Mouse (Mus musculus) midbrain, embryonic 11.5 days (tissue): Measurements from ENCODE around the gene Olfr718-ps1. TPM values are rescaled to one million over a fixed set of nuclear protein-coding genes. Genes with fewer than 3 reads are reported as not detected.
"Not testable (repeated sequence)": the region's sequence is repeated elsewhere in the genome, so short reads cannot be mapped to it uniquely, and the experiment has no call there.

ENCODE experiments used
- ATAC-seq: fragments of 200-750 bp; cut with Nextera tagmentation; 2 replicates; pipeline ENCODE4 v1.8.0; 2017; ENCODE audit warnings: moderate TSS enrichment, moderate library complexity; ENCODE audit not compliant: low FRiP score
- DNase-seq: peaks from one replicate; pipeline ENCODE4 v3.0.0; 2015; ENCODE audit warnings: low spot score; ENCODE audit errors: missing footprints
- H3K27ac ChIP-seq: fragments of 300-500 bp; sonication (generic); 2 replicates; pipeline ENCODE4 v1.5.1; 2014; ENCODE audit warnings: low read depth, low read length
- H3K27me3 ChIP-seq: fragments of 300-500 bp; sonication (generic); 2 replicates; pipeline ENCODE4 v1.6.1; 2014; ENCODE audit warnings: mild to moderate bottlenecking, low read length, moderate library complexity, mixed read lengths; ENCODE audit not compliant: control insufficient read depth, insufficient read depth
- H3K36me3 ChIP-seq: fragments of 300-500 bp; sonication (generic); 2 replicates; pipeline ENCODE4 v1.6.1; 2014; ENCODE audit warnings: mild to moderate bottlenecking, low read length, moderate library complexity, mixed read lengths; ENCODE audit not compliant: control insufficient read depth, insufficient read depth
- H3K4me1 ChIP-seq: fragments of 300-500 bp; sonication (generic); 2 replicates; pipeline ENCODE4 v1.6.1; 2014; ENCODE audit warnings: low read length; ENCODE audit not compliant: control insufficient read depth, insufficient read depth
- H3K4me2 ChIP-seq: fragments of 300-500 bp; sonication (generic); 2 replicates; pipeline ENCODE4 v1.6.1; 2014; ENCODE audit warnings: mild to moderate bottlenecking, moderate library complexity
- H3K4me3 ChIP-seq: fragments of 300-500 bp; sonication (generic); 2 replicates; pipeline ENCODE4 v1.5.1; 2014; ENCODE audit warnings: low read depth, low read length
- H3K9ac ChIP-seq: fragments of 300-500 bp; sonication (generic); 2 replicates; pipeline ENCODE4 v1.6.1; 2014; ENCODE audit warnings: low read length
- H3K9me3 ChIP-seq: fragments of 300-500 bp; sonication (generic); 2 replicates; pipeline ENCODE4 v1.6.1; 2016; ENCODE audit warnings: low read length; ENCODE audit not compliant: control insufficient read depth
- WGBS: fragments of 180-500 bp; shearing (Covaris S2); extraction: QIAGEN DNeasy Blood & Tissue Kit; methylation state at CpG from one replicate; pipeline ENCODE4 v1.1.7; 2014; 5-methylcytosine and 5-hydroxymethylcytosine counted together
- polyA plus RNA-seq: library from polyadenylated mRNA; unstranded; fragments of >200 nt; fragmentation: Nextera tagmentation; extraction: Ambion mirVana; gene quantifications from 2 replicates; pipeline ENCODE4 v1.2.1, GENCODE M21; 2014

Olfr718-ps1 gene
- polyA plus RNA-seq, 1 experiment from 2014 or later = not detected

DNA sequence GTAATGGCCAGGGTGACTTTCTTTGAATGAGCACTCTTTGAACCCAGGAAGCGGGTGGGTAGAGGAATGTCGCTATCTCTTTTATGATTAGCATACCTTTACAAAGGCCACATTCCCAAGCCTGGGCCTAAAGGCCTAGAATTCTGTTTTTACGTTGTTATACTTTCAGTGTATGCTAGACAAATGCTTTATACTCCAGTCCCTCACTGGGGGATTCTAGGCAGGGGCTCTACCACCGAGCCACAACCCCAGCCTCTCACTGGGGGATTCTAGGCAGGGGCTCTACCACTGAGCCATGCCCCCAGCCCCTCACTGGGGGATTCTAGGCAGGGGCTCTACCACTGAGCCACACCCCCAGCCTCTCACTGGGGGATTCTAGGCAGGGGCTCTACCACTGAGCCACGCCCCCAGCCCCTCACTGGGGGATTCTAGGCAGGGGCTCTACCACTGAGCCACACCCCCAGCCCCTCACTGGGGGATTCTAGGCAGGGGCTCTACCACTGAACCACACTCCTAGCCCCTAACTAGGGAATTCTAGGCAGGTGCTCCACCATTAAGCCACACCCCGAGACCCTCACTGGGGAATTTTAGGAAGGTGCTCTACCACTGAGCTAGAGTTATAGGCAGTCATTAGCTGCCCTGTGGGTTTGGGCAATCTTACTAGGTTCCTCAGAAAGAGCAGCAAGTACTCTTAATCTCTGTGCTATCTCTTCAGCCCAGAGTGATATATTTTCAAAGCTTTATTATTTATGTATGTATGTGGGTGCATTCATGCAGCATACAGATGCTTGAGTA lies 13.0 kb downstream of the Olfr718-ps1 start:
- not testable (repeated sequence) for H3K4me3 ChIP-seq, H3K4me1 ChIP-seq, H3K4me2 ChIP-seq, H3K9ac ChIP-seq, H3K27ac ChIP-seq, H3K36me3 ChIP-seq, H3K9me3 ChIP-seq, DNase-seq, H3K27me3 ChIP-seq, ATAC-seq
- WGBS = 80% methylated on average over 3 of the region's 6 CpGs

DNA sequence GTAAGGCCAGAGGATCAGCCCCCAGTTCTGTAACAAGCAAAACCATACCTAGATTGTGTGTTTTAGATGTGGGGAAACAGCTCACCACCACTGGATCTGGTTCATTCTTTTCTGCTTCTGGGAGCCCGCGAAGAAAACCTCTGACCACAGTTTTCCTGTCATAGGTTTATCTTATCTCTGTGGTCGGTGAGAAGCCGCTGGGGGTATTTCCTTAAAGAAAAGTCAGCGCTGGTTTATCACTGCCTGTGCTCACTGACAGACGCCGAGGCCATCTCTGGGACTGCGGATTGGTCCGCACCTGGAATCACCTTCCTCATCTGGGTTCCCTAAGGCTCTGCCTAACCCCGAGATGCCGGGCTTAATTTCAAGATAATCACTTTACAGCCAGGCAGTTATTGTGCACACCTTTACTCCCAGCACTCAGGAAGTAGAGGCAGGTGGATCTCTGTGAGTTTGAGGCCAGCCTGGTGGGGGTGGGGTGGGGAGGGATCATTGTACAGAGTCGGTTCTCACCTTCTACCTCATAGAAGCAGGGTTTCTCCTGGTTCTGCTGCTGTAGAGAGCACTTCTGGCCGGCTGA lies 14.4 kb downstream of the Olfr718-ps1 start:
- DNase-seq = peak; percentile 14
- Histone ChIP-seq H3K36me3 (no peaks in the 10 kb centered on the region), H3K9me3 (no peaks in the 10 kb centered on the region), H3K9ac (no peak overlapping the region), H3K4me2 (no peak overlapping the region), H3K4me1 (no peaks in the 10 kb centered on the region), H3K27ac (no peak overlapping the region), H3K27me3 (no peaks in the 10 kb centered on the region), H3K4me3 (no peak overlapping the region)
- 85% methylated on average over 13 of the region's 13 CpGs for WGBS
- ATAC-seq = no peak

DNA sequence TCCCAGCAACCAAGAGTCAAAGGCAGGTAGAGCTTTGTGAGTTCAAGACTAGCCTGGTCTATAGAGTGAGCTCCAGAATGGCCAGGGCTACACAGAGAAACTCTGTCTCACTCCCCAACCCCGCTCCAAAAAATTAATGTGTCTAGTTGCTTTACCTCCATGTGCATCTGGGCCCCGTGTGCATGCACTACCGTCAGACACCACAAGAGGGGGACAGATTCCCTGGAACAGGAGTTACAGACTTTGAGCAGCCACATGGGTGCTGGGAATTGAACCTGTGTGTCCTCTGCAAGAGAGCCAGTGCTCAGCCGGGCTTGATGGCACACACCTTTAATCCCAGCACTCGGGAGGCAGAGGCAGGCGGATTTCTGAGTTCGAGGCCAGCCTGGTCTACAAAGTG lies 17.0 kb downstream of the Olfr718-ps1 start:
- no peak overlapping the region for H3K27ac ChIP-seq
- no peak overlapping the region for H3K9ac ChIP-seq
- DNase-seq (peak; percentile 86), ATAC-seq (no peak)
- H3K4me1 ChIP-seq = peaks cover 2% of the 10 kb centered on the region; the same call in 1 of the 2 replicates
- H3K4me2 ChIP-seq = no peak overlapping the region
- H3K9me3 ChIP-seq = no peaks in the 10 kb centered on the region
- H3K36me3 ChIP-seq = no peaks in the 10 kb centered on the region
- H3K4me3 ChIP-seq = no peak overlapping the region
- 89% methylated on average over 7 of the region's 7 CpGs for WGBS
- H3K27me3 ChIP-seq = no peaks in the 10 kb centered on the region

DNA sequence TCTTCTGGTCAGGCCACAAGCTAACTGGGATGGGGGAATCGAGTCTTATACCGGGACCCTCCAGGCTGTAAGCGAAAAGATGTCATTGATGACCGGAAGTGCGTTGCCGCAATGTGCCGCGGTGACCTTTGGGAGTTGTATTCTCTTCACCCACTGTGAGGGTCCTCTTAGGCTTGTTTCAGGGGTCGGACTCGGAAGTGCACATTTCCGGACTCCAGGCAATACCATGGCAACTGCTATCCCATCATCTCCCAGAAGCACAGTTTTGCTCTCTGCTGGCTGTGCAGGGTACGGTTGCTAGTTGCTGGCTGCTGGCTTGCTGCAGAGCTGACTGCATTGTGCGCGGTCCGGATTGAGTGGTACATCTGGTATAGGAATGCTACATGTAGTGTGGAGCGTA lies 18.3 kb downstream of the Olfr718-ps1 start:
- Histone ChIP-seq H3K9me3 (no peaks in the 10 kb centered on the region), H3K9ac (no peak overlapping the region), H3K27ac (no peak overlapping the region), H3K4me2 (no peak overlapping the region), H3K4me3 (no peak overlapping the region), H3K27me3 (no peaks in the 10 kb centered on the region), H3K4me1 (peaks cover 3% of the 10 kb centered on the region; the same call in 1 of the 2 replicates), H3K36me3 (no peaks in the 10 kb centered on the region)
- DNase-seq (peak; percentile 77), ATAC-seq (no peak)
- WGBS = 94% methylated on average over 16 of the region's 16 CpGs

DNA sequence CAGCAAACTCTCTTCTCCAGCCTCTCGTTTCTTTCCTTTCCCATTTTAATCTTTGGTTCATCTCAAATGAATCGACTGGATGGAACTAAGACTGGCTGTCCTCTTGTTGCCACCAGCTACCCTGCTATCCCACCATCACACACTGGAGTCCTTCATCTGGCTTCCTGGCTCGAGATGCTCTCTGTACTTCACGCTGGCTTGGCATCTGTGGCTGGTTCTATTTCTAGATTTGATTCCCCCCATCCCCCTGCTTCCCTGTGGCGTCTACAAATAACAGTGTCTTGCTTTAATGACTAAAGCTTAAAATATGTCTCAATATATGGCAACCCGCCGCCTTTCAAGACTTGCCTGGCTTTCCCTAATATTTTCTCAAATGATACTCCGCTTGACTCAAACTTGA lies 19.5 kb downstream of the Olfr718-ps1 start:
- Histone ChIP-seq H3K36me3 (no peaks in the 10 kb centered on the region), H3K4me3 (no peak overlapping the region), H3K27me3 (no peaks in the 10 kb centered on the region), H3K9ac (no peak overlapping the region), H3K4me2 (no peak overlapping the region), H3K9me3 (no peaks in the 10 kb centered on the region), H3K27ac (no peak overlapping the region), H3K4me1 (peaks cover 3% of the 10 kb centered on the region; the same call in 1 of the 2 replicates)
- no peak for ATAC-seq
- no peak for DNase-seq
- whole genome bisulfite sequencing = 82% methylated on average over 8 of the region's 8 CpGs

DNA sequence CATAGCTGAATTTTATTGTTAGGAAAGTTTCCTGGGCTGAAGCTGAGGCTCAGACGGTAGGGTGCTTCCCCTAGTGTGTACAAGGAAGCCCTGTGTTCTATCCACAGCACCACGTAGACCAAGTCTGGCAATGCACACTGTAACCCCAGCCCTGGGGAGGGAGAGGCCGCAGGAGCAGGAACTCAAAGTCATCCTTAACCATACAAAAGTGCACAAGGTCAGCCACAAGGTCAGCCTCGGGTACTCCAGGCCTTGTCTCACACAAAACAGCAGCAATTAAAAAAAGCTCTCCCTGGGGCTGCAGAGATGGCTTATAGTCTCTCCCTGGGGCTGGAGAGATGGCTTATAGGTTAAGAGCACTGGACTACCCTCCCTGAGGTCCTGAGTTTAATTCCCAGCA lies 20.5 kb downstream of the Olfr718-ps1 start:
- no peak overlapping the region for H3K9ac ChIP-seq
- no peak overlapping the region for H3K4me3 ChIP-seq
- H3K9me3 ChIP-seq = no peaks in the 10 kb centered on the region
- H3K4me2 ChIP-seq = no peak overlapping the region
- no peak overlapping the region for H3K27ac ChIP-seq
- DNase-seq = peak; percentile 49
- WGBS = 76% methylated on average over 4 of the region's 4 CpGs
- peaks cover 3% of the 10 kb centered on the region; the same call in 1 of the 2 replicates for H3K4me1 ChIP-seq
- ATAC-seq = no peak
- H3K27me3 ChIP-seq = no peaks in the 10 kb centered on the region
- H3K36me3 ChIP-seq = no peaks in the 10 kb centered on the region

DNA sequence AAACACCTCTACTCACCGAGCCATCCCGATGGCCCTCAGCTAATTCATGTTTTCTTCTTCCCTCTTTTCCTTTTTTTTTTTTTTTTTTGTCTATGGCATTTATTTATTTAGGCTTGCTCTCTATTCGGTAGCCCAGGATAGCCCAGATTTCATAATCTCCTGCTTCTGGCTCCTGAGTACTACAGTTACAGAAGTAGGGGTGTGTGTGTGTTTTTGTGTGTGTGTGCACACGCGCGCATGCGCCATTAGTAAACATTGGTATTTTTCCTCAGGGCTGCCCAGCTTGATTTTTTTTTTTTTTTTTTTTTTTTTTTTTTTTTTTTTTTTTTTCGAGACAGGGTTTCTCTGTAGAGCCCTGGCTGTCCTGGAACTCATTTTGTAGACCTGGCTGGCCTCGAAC lies 21.3 kb downstream of the Olfr718-ps1 start:
- Histone ChIP-seq H3K4me1 (peaks cover 3% of the 10 kb centered on the region; the same call in 1 of the 2 replicates), H3K4me3 (no peak overlapping the region), H3K36me3 (no peaks in the 10 kb centered on the region), H3K4me2 (no peak overlapping the region), H3K27ac (no peak overlapping the region), H3K9ac (no peak overlapping the region), H3K9me3 (no peaks in the 10 kb centered on the region), H3K27me3 (no peaks in the 10 kb centered on the region)
- 87% methylated on average over 9 of the region's 9 CpGs for WGBS
- no peak for ATAC-seq
- peak; percentile 75 for DNase-seq

DNA sequence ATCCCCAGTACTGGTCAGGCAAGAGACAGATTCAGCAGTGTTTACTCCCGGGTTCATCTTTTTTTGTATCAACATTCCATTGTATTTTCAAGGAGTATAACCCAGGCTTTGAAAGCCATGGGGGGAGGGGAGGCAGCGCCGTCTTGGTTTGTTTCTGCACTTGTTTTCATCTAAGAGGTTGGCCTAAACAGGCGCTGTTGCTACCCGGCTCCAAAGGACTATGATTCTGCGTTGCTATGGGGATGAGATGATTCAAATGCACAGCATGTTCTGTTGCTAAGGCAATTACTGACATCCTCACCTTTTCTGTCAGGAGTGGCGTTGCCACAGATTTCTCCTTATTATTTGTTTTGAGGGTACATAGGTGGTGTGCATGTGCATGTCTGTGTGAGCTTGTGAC lies 21.8 kb downstream of the Olfr718-ps1 start:
- Histone ChIP-seq H3K4me3 (no peak overlapping the region), H3K9ac (no peak overlapping the region), H3K27me3 (no peaks in the 10 kb centered on the region), H3K4me2 (no peak overlapping the region), H3K27ac (no peak overlapping the region; the same call in 1 of the 2 replicates), H3K4me1 (peaks cover 3% of the 10 kb centered on the region; the same call in 1 of the 2 replicates), H3K9me3 (no peaks in the 10 kb centered on the region), H3K36me3 (no peaks in the 10 kb centered on the region)
- ATAC-seq (peak; percentile 19; the same call in 1 of the 2 replicates), DNase-seq (peak; percentile 85)
- 45% methylated on average over 7 of the region's 7 CpGs for WGBS

DNA sequence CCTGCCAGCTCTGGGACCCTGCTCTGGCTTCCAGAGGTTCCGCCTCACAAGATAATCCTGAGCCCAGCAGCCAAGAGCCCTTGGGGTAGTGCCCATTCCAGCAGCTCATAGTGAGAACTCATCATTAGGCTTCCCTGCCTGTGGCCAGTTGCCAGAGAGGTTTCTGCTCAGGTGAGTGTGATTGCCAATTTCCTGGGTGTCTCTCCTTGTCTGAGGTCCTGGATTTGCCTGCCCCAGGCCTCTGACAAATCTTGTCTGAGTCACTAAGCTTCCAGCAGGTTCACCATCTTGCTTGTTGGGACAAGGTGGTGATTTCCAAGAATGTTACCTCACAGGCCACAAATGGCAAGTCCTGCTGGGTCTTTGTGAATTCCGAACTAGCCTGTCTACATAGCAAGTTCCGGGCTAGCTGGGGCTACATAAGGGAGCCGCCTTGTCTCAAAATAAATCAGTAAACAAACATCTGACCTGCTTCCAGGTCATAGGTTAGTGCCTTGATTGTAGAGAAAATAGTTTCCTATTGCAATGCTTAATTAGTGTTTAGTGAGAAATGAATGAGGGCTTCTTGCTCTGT lies 22.5 kb downstream of the Olfr718-ps1 start:
- H3K27me3 ChIP-seq = no peaks in the 10 kb centered on the region

More for the DNA sequence above, 22.5 kb downstream of the Olfr718-ps1 start:
- Histone ChIP-seq H3K4me3 (no peak overlapping the region), H3K4me1 (peaks cover 3% of the 10 kb centered on the region; the same call in 1 of the 2 replicates), H3K4me2 (no peak overlapping the region), H3K27ac (no peak overlapping the region), H3K9ac (no peak overlapping the region), H3K36me3 (no peaks in the 10 kb centered on the region), H3K9me3 (no peaks in the 10 kb centered on the region)
- peak; percentile 61 for DNase-seq
- 78% methylated on average over 4 of the region's 4 CpGs for WGBS
- ATAC-seq = no peak
